In the genomic region with DNA sequence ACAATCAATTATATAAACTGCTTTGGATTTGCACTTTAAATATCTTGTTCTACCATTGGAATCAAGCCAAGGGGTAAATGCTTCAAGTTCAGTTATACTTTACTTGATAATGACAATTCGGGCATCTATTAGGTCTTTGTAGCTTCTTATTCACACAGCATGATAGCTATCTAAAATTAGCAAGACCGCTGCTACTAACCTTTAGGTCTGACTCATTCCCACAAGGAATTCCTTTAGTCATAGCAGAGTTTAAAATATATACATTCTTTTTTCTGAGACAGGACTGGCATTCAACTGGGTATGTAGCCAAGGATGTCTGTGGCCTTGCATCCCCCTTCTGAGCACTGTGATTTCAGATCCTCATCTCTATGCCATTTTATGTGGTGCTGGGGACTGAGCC, we compare ENCODE assay signal across 30 mouse cellular contexts. TPM values are rescaled to one million over a fixed set of nuclear protein-coding genes. Genes with fewer than 3 reads are reported as not detected.
DNase-seq lines count a peak whose midpoint lies in the region; ATAC-seq and TF ChIP-seq lines count a peak whose summit lies in the region.
"Had no signal": no experiment of that assay in that cellular context is flagged by ENCODE, and none has a peak within 500 bp of the region (broad histone marks: within the 10 kb centered on the region; RNA-seq: fewer than 3 reads in every experiment).

No protein-coding gene starts in this region.

- no peak for ATAC-seq in heart, embryonic 16.5 days (replicated peaks; ENCODE audit: extremely low read depth, insufficient read depth, low FRiP score)
- ATAC-seq: forebrain, postnatal 0 days; intestine, postnatal 0 days; Patski had no signal

- intact Hi-C loops in heart, adult 2 months (cut with DNase I), result no loop called here

- TF ChIP-seq EP300 in heart, adult 2 months (IDR thresholded peaks at IDR 0.05; ENCODE audit: insufficient read depth, low read depth, low read length), result no peak
- TF ChIP-seq EP300 in MEL (IDR thresholded peaks at IDR 0.05; ENCODE audit: low read depth in 1 of 2, low read length in 2 of 2), result peak; percentile 45 to 64; a peak in 3 of 4 replicates

- no peak for TF ChIP-seq POLR2A in heart, adult 2 months (IDR thresholded peaks at IDR 0.05; ENCODE audit: insufficient read depth, low read depth, low read length)
- no peak for TF ChIP-seq POLR2A in MEL (IDR thresholded peaks at IDR 0.05; ENCODE audit: control insufficient read depth in 1 of 2, insufficient read depth in 1 of 2, low read depth in 1 of 2, low read length in 2 of 2, poor library complexity in 1 of 2)
- no peak for TF ChIP-seq POLR2A in cerebellum, adult 2 months (IDR thresholded peaks at IDR 0.05; ENCODE audit: borderline replicate concordance, insufficient read depth, low read length)

- H3K9ac ChIP-seq in heart, embryonic 16.5 days (ENCODE audit: low read length), result no peak overlapping the region
- H3K9ac ChIP-seq in heart, adult 2 months (ENCODE audit: low read depth, low read length), result no peak overlapping the region
- H3K9ac ChIP-seq in MEL (ENCODE audit: control insufficient read depth, low read depth, low read length, poor library complexity, severe bottlenecking), result peak overlapping the region; percentile 27
- H3K9ac ChIP-seq: embryonic facial prominence, embryonic 13.5 days; forebrain, postnatal 0 days; hindbrain, embryonic 14.5 days; limb, embryonic 12.5 days; neural tube, embryonic 15.5 days had no signal

- H3K4me2 ChIP-seq in heart, embryonic 16.5 days (ENCODE audit: low read depth, low read length), result no peak overlapping the region
- H3K4me2 ChIP-seq: embryonic facial prominence, embryonic 13.5 days; hindbrain, embryonic 14.5 days; limb, embryonic 12.5 days; neural tube, embryonic 15.5 days had no signal

- no peaks in the 10 kb centered on the region for H3K27me3 ChIP-seq in heart, embryonic 16.5 days (ENCODE audit: control insufficient read depth, insufficient read depth, low read length)
- no peaks in the 10 kb centered on the region for H3K27me3 ChIP-seq in heart, adult 2 months (ENCODE audit: control insufficient read depth, insufficient read depth, low read length)
- H3K27me3 ChIP-seq in MEL (ENCODE audit: control insufficient read depth in 1 of 2, insufficient read depth in 2 of 2, low read length in 2 of 2), result no peaks in the 10 kb centered on the region
- no peaks in the 10 kb centered on the region for H3K27me3 ChIP-seq in cerebellum, adult 2 months (ENCODE audit: control insufficient read depth, insufficient read depth, low read length)
- H3K27me3 ChIP-seq: CH12.LX; embryonic facial prominence, embryonic 13.5 days; limb, embryonic 12.5 days; neural tube, embryonic 15.5 days had no signal

- H3K36me3 ChIP-seq in heart, embryonic 16.5 days (ENCODE audit: control insufficient read depth, insufficient read depth), result no peaks in the 10 kb centered on the region
- no peaks in the 10 kb centered on the region for H3K36me3 ChIP-seq in heart, adult 2 months (ENCODE audit: control insufficient read depth, insufficient read depth, low read length)
- peaks cover 0 to 30% of the 10 kb centered on the region in 2 experiments; a peak in 2 of 4 replicates for H3K36me3 ChIP-seq in MEL (ENCODE audit: control insufficient read depth in 1 of 2, insufficient read depth in 2 of 2, low read length in 2 of 2)
- H3K36me3 ChIP-seq: embryonic facial prominence, embryonic 13.5 days; limb, embryonic 12.5 days; neural tube, embryonic 15.5 days had no signal

- no peak overlapping the region for H3K4me3 ChIP-seq in heart, embryonic 16.5 days (ENCODE audit: low read length)
- no peak overlapping the region for H3K4me3 ChIP-seq in heart, adult 2 months
- H3K4me3 ChIP-seq in MEL (ENCODE audit: control insufficient read depth in 1 of 2, insufficient read depth in 1 of 2, low read depth in 2 of 2, low read length in 2 of 2), result peak overlapping the region; percentile 10 to 21; a peak in 3 of 4 replicates
- H3K4me3 ChIP-seq in cerebellum, adult 2 months (replicated peaks; ENCODE audit: insufficient read depth, low read depth, low read length), result no peak overlapping the region
- H3K4me3 ChIP-seq: embryonic facial prominence, embryonic 13.5 days; erythroblast, embryonic 14.5 days; left cerebral cortex, adult 2 months; limb, embryonic 12.5 days; neural tube, embryonic 15.5 days had no signal

- no peaks in the 10 kb centered on the region for H3K9me3 ChIP-seq in heart, embryonic 16.5 days (replicated peaks; ENCODE audit: control insufficient read depth, low read length)
- H3K9me3 ChIP-seq in MEL (replicated peaks; ENCODE audit: insufficient read depth, low read length), result no peaks in the 10 kb centered on the region
- H3K9me3 ChIP-seq: embryonic facial prominence, embryonic 13.5 days; limb, embryonic 12.5 days; neural tube, embryonic 15.5 days had no signal

- no peak for TF ChIP-seq RAD21 in MEL (IDR thresholded peaks at IDR 0.05; ENCODE audit: low read depth, low read length)

- no peak for TF ChIP-seq CTCF in heart, adult 2 months (IDR thresholded peaks at IDR 0.05)
- TF ChIP-seq CTCF in MEL (IDR thresholded peaks at IDR 0.05 in 2 of 3, conservative IDR thresholded peaks at IDR 0.05 in 1 of 3; ENCODE audit: control insufficient read depth in 1 of 3, insufficient read depth in 1 of 3, low read depth in 2 of 3, low read length in 3 of 3, poor library complexity in 1 of 3, severe bottlenecking in 1 of 3), result no peak
- TF ChIP-seq CTCF in cerebellum, adult 2 months (IDR thresholded peaks at IDR 0.05; ENCODE audit: borderline replicate concordance, insufficient read depth, low read depth, low read length), result no peak

- DNase-seq in heart, adult 11 months, result peak; percentile 24
- DNase-seq in heart, adult 8-10 months (ENCODE audit: low spot score), result no peak
- DNase-seq in heart, adult 2 months, result no peak
- DNase-seq in 3134 (ENCODE audit: extremely low read depth, insufficient read length, low spot score) (peak; percentile 56), MEL (ENCODE audit: low read depth, low spot score) (peak; percentile 61)
- DNase-seq in cerebellum, adult 2 months, result no peak
- no peak for DNase-seq in kidney, postnatal 36 days
- DNase-seq: B cell, adult 2 months; cerebellum, adult 11-12 months; cerebellum, postnatal 10 days; forebrain, postnatal 0 days; gastrocnemius, postnatal 14 days; kidney, adult 9 months; kidney, postnatal 10 days; lung, adult 2 months; lung, postnatal 10 days; midbrain, embryonic 14.5 days; thymus, adult 18-20 months; thymus, postnatal 25 days had no signal

- peak overlapping the region; percentile 48 for H3K27ac ChIP-seq in heart, embryonic 16.5 days (ENCODE audit: low read length)
- H3K27ac ChIP-seq in heart, adult 2 months, result no peak overlapping the region
- H3K27ac ChIP-seq in MEL (ENCODE audit: control insufficient read depth, low read depth, low read length), result peak overlapping the region; percentile 84
- H3K27ac ChIP-seq in cerebellum, adult 2 months (ENCODE audit: insufficient read depth, low read length), result no peak overlapping the region
- H3K27ac ChIP-seq: embryonic facial prominence, embryonic 13.5 days; hindbrain, embryonic 14.5 days; limb, embryonic 12.5 days; neural tube, embryonic 15.5 days; stomach, postnatal 0 days had no signal

- WGBS in heart, embryonic 16.5 days, result 40% methylated on average over 2 of the region's 2 CpGs
- 60% methylated on average over 2 of the region's 2 CpGs for WGBS in heart, adult 2 months
- WGBS in cerebellum, adult 2 months, result 82% methylated on average over 2 of the region's 2 CpGs

- peaks cover 10% of the 10 kb centered on the region for H3K4me1 ChIP-seq in heart, embryonic 16.5 days (ENCODE audit: control insufficient read depth, insufficient read depth, low read length)
- H3K4me1 ChIP-seq in heart, adult 2 months (ENCODE audit: control insufficient read depth, insufficient read depth, low read length), result peaks cover 1% of the 10 kb centered on the region
- peaks cover 25 to 29% of the 10 kb centered on the region in 2 experiments for H3K4me1 ChIP-seq in MEL (ENCODE audit: control insufficient read depth in 1 of 2, insufficient read depth in 2 of 2, low read length in 2 of 2)
- H3K4me1 ChIP-seq in cerebellum, adult 2 months (ENCODE audit: control insufficient read depth, insufficient read depth, low read length), result no peaks in the 10 kb centered on the region
- H3K4me1 ChIP-seq: embryonic facial prominence, embryonic 13.5 days; limb, embryonic 12.5 days; neural tube, embryonic 15.5 days had no signal

- H3K79me2 ChIP-seq in heart, adult 2 months (replicated peaks; ENCODE audit: control insufficient read depth, insufficient read depth, low read length), result no peaks in the 10 kb centered on the region
- H3K79me2 ChIP-seq in MEL (ENCODE audit: control insufficient read depth, insufficient read depth, low read length, poor library complexity), result no peaks in the 10 kb centered on the region

TF ChIP-seq in MEL, 35 proteins besides CTCF, POLR2A, EP300 and RAD21:
- TF ChIP-seq ZNF384 (IDR thresholded peaks at IDR 0.05; ENCODE audit: low read depth, low read length) (0 out of 2 replicates have a peak, but pooled peaks have one; percentile 2), GATA1 (IDR thresholded peaks at IDR 0.05; ENCODE audit: low read depth, low read length) (0 out of 2 replicates have a peak, but pooled peaks have one; percentile 29), TBP (IDR thresholded peaks at IDR 0.05; ENCODE audit: low read depth, low read length) (no peak)

RNA-seq across cellular contexts. Expression of gene Ppm1e, which starts 48.5 kb away (rescaled TPM):
- total RNA-seq in heart, adult 8-10 months (2022), result 1 to 10 TPM; 3.7 to 7.1 (median 5.3) TPM
- polyA plus RNA-seq in heart, embryonic 16.5 days (2015; fragmentation: Nextera tagmentation; extraction: Ambion mirVana), result 4.9 and 5.4 TPM in 2 replicates
- total RNA-seq in heart, adult 2 months (2021), result 1 to 10 TPM; 6.3 to 6.9 TPM
- 1.8 and 4.4 TPM in 2 replicates for polyA plus RNA-seq in heart, adult 2 months (2012; rRNA removed)
- 1.3 TPM in 2 replicates for total RNA-seq in MEL (2012; rRNA removed)
- 1 to 10 TPM in 1 of 2 experiments, not detected in 1; 2.8 TPM for polyA plus RNA-seq in MEL (2012; ENCODE audit: insufficient read depth in 1 of 2, insufficient read length in 2 of 2, low read depth in 1 of 2, low replicate concordance in 2 of 2, missing spikeins in 1 of 2)
- 26.6 and 31.3 TPM in 2 replicates for polyA plus RNA-seq in cerebellum, adult 2 months (2012; rRNA removed)

Comparison
In these comparisons a context has a peak if more than half of its experiments do, and no peak if none do; other contexts are left out.
1. DNase-seq: peak in heart, adult 11 months (single experiment), 3134 (single experiment) and MEL (single experiment); none in heart, adult 8-10 months (single experiment), heart, adult 2 months (0 of 2), cerebellum, adult 2 months (0 of 2) and kidney, postnatal 36 days (0 of 2).
2. H3K27ac ChIP-seq: peak in heart, embryonic 16.5 days (single experiment) and MEL (single experiment); none in heart, adult 2 months (single experiment) and cerebellum, adult 2 months (single experiment).
3. H3K4me3 ChIP-seq: peak in MEL (2 of 2); none in heart, embryonic 16.5 days (single experiment), heart, adult 2 months (single experiment) and cerebellum, adult 2 months (single experiment).